Mouse (Mus musculus): ENCODE data around the gene Gjb3. TPM values are rescaled to one million over a fixed set of nuclear protein-coding genes. Genes with fewer than 3 reads are reported as not detected.

Gene Gjb3
- total and polyA plus RNA-seq, 3 experiments, result not detected

DNA sequence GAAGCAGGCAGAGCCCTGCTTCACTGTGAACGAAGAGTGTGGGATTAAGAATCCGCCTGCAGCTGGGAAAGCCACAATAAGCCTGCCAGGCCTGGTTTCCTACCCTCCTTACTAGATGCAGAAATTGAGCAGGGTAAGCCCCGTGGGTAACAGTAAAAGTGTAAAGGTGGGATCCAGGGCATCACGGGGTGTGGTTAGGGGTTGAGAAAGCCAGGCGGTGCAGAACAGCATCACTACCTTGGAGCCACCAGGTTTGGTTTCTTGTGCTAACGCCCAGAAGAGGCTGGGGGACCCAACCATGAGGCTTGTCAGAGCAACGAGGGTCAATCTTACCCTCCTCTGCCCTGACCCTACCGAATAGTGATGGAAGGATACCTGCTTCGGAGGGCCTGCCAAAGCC lies 16.1 kb downstream of the Gjb3 start:
- no peaks in the 10 kb centered on the region for H3K9me3 ChIP-seq (replicated peaks; ENCODE audit: insufficient read depth, low read length)
- no peak overlapping the region for H3K9ac ChIP-seq (ENCODE audit: control insufficient read depth, low read depth, low read length, poor library complexity, severe bottlenecking)
- no peaks in the 10 kb centered on the region for H3K36me3 ChIP-seq (ENCODE audit: control insufficient read depth in 1 of 2, insufficient read depth in 2 of 2, low read length in 2 of 2)
- no peaks in the 10 kb centered on the region for H3K4me1 ChIP-seq (ENCODE audit: control insufficient read depth in 1 of 2, insufficient read depth in 2 of 2, low read length in 2 of 2)
- TF ChIP-seq CTCF (IDR thresholded peaks at IDR 0.05 in 2 of 3, conservative IDR thresholded peaks at IDR 0.05 in 1 of 3; ENCODE audit: control insufficient read depth in 1 of 3, insufficient read depth in 1 of 3, low read depth in 2 of 3, low read length in 3 of 3, poor library complexity in 1 of 3, severe bottlenecking in 1 of 3) (no peak), KAT2A (conservative IDR thresholded peaks at IDR 0.05; ENCODE audit: low read depth, low read length) (no peak), ZKSCAN1 (IDR thresholded peaks at IDR 0.05; ENCODE audit: low read depth, low read length) (no peak), USF2 (IDR thresholded peaks at IDR 0.05; ENCODE audit: borderline replicate concordance in 1 of 2, insufficient read depth in 1 of 2, low read depth in 1 of 2, low read length in 2 of 2) (no peak), TBP (IDR thresholded peaks at IDR 0.05; ENCODE audit: low read depth, low read length) (no peak), BHLHE40 (IDR thresholded peaks at IDR 0.05; ENCODE audit: borderline replicate concordance, low read depth, low read length) (no peak), USF1 (IDR thresholded peaks at IDR 0.05; ENCODE audit: low read depth, low read length) (no peak), CHD1 (IDR thresholded peaks at IDR 0.05; ENCODE audit: low read depth, low read length) (no peak), ZC3H11A (IDR thresholded peaks at IDR 0.05; ENCODE audit: low read depth, low read length) (no peak), MAX (IDR thresholded peaks at IDR 0.05; ENCODE audit: low read length) (no peak), ZNF384 (IDR thresholded peaks at IDR 0.05; ENCODE audit: low read depth, low read length) (no peak), NELFE (IDR thresholded peaks at IDR 0.05; ENCODE audit: low read depth, low read length) (no peak), MYB (IDR thresholded peaks at IDR 0.05; ENCODE audit: low read depth, low read length) (no peak), GABPA (IDR thresholded peaks at IDR 0.05; ENCODE audit: low read depth, low read length) (no peak)
- no peaks in the 10 kb centered on the region for H3K27me3 ChIP-seq (ENCODE audit: control insufficient read depth in 1 of 2, insufficient read depth in 2 of 2, low read length in 2 of 2)
- DNase-seq (ENCODE audit: low read depth, low spot score), result no peak
- no peak overlapping the region for H3K4me3 ChIP-seq (ENCODE audit: control insufficient read depth in 1 of 2, insufficient read depth in 1 of 2, low read depth in 2 of 2, low read length in 2 of 2)
- no peak overlapping the region for H3K27ac ChIP-seq (ENCODE audit: control insufficient read depth, low read depth, low read length)
- no peaks in the 10 kb centered on the region for H3K79me2 ChIP-seq (ENCODE audit: control insufficient read depth, insufficient read depth, low read length, poor library complexity)

DNA sequence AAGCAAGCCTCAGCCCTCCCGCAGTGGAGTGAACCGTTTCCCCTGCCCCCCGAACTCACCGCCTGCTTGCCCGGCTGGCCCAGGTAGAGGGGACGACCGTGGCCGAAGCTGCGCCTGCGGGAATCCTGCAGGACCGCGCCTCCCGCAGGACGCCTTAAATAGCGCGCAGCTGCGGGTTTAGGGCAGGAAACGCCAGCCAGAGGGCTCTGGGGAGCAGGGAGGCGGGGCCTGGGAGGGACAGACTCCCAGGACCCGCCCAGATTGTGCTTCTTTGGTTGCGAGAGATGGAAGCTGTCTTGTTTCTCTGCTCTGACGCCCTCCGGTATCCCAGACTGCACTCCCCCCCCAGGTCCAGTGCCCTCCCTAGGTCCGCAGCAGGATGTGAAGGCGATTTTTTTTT lies 16.8 kb downstream of the Gjb3 start, which contains the start of gene Gja4:
Gja4 (minus strand) TSS at position 179 of the 400 bp plus-strand sequence.
- Histone ChIP-seq H3K4me1 (ENCODE audit: control insufficient read depth in 1 of 2, insufficient read depth in 2 of 2, low read length in 2 of 2) (no peaks in the 10 kb centered on the region), H3K9me3 (replicated peaks; ENCODE audit: insufficient read depth, low read length) (no peaks in the 10 kb centered on the region), H3K27me3 (ENCODE audit: control insufficient read depth in 1 of 2, insufficient read depth in 2 of 2, low read length in 2 of 2) (no peaks in the 10 kb centered on the region), H3K79me2 (ENCODE audit: control insufficient read depth, insufficient read depth, low read length, poor library complexity) (no peaks in the 10 kb centered on the region), H3K36me3 (ENCODE audit: control insufficient read depth in 1 of 2, insufficient read depth in 2 of 2, low read length in 2 of 2) (no peaks in the 10 kb centered on the region), H3K27ac (ENCODE audit: control insufficient read depth, low read depth, low read length) (no peak within 1 kb of the TSS), H3K4me3 (ENCODE audit: control insufficient read depth in 1 of 2, insufficient read depth in 1 of 2, low read depth in 2 of 2, low read length in 2 of 2) (no peak within 1 kb of the TSS), H3K9ac (ENCODE audit: control insufficient read depth, low read depth, low read length, poor library complexity, severe bottlenecking) (no peak within 1 kb of the TSS)
- no peak for DNase-seq (ENCODE audit: low read depth, low spot score)
- TF ChIP-seq ZC3H11A (IDR thresholded peaks at IDR 0.05; ENCODE audit: low read depth, low read length) (no peak), CTCF (IDR thresholded peaks at IDR 0.05 in 2 of 3, conservative IDR thresholded peaks at IDR 0.05 in 1 of 3; ENCODE audit: control insufficient read depth in 1 of 3, insufficient read depth in 1 of 3, low read depth in 2 of 3, low read length in 3 of 3, poor library complexity in 1 of 3, severe bottlenecking in 1 of 3) (no peak), TBP (IDR thresholded peaks at IDR 0.05; ENCODE audit: low read depth, low read length) (no peak), JUND (IDR thresholded peaks at IDR 0.05; ENCODE audit: low read depth, low read length) (no peak), POLR2A (IDR thresholded peaks at IDR 0.05; ENCODE audit: control insufficient read depth in 1 of 2, insufficient read depth in 1 of 2, low read depth in 1 of 2, low read length in 2 of 2, poor library complexity in 1 of 2) (no peak), MAZ (IDR thresholded peaks at IDR 0.05; ENCODE audit: low read depth, low read length) (no peak), MEF2A (IDR thresholded peaks at IDR 0.05; ENCODE audit: extremely low read depth, insufficient replicate concordance, low read depth, low read length, poor library complexity, severe bottlenecking) (no peak), USF1 (IDR thresholded peaks at IDR 0.05; ENCODE audit: low read depth, low read length) (no peak), TCF12 (IDR thresholded peaks at IDR 0.05; ENCODE audit: low read depth, low read length) (no peak), MYB (IDR thresholded peaks at IDR 0.05; ENCODE audit: low read depth, low read length) (no peak), E2F4 (IDR thresholded peaks at IDR 0.05; ENCODE audit: borderline replicate concordance, low read depth, low read length) (no peak), ZKSCAN1 (IDR thresholded peaks at IDR 0.05; ENCODE audit: low read depth, low read length) (no peak), ZMIZ1 (IDR thresholded peaks at IDR 0.05; ENCODE audit: low read depth, low read length) (no peak), MXI1 (IDR thresholded peaks at IDR 0.05; ENCODE audit: low read depth, low read length) (no peak), ZNF384 (IDR thresholded peaks at IDR 0.05; ENCODE audit: low read depth, low read length) (no peak), GABPA (IDR thresholded peaks at IDR 0.05; ENCODE audit: low read depth, low read length) (no peak), KAT2A (conservative IDR thresholded peaks at IDR 0.05; ENCODE audit: low read depth, low read length) (no peak), RCOR1 (IDR thresholded peaks at IDR 0.05; ENCODE audit: low read depth, low read length) (no peak)
